Mouse (Mus musculus) forebrain, postnatal 0 days (tissue): Measurements from ENCODE around the gene Atp8a2. TPM values are rescaled to one million over a fixed set of nuclear protein-coding genes. Genes with fewer than 3 reads are reported as not detected.
A peak's percentile ranks its signal among the peaks of the same experiment; 100 is the strongest.

Experiments used
- ATAC-seq: fragments of 200-750 bp; cut with Nextera tagmentation; 2 replicates; pipeline ENCODE4 v1.8.0; 2017; ENCODE audit warnings: mild to moderate bottlenecking, moderate library complexity
- DNase-seq: peaks from one replicate; pipeline ENCODE4 v3.0.0-alpha.2; 2015
- H3K27ac ChIP-seq: fragments of 300-500 bp; sonication (generic); 2 replicates; pipeline ENCODE4 v1.5.1; 2014; ENCODE audit warnings: low read depth, mild to moderate bottlenecking, antibody characterized with exemption, low read length, moderate library complexity, mixed read lengths
- H3K27me3 ChIP-seq: fragments of 300-500 bp; sonication (generic); 2 replicates; pipeline ENCODE4 v1.6.1; 2014; ENCODE audit warnings: mild to moderate bottlenecking, low read length, mixed read lengths; ENCODE audit not compliant: insufficient read depth
- H3K36me3 ChIP-seq: fragments of 300-500 bp; sonication (generic); 2 replicates; pipeline ENCODE4 v1.6.1; 2014; ENCODE audit warnings: mild to moderate bottlenecking, moderate library complexity; ENCODE audit not compliant: insufficient read depth
- H3K4me1 ChIP-seq: fragments of 300-500 bp; sonication (generic); 2 replicates; pipeline ENCODE4 v1.6.1; 2014; ENCODE audit warnings: antibody characterized with exemption; ENCODE audit not compliant: insufficient read depth
- H3K4me2 ChIP-seq: fragments of 300-500 bp; sonication (generic); 2 replicates; pipeline ENCODE4 v1.6.1; 2014; ENCODE audit warnings: low read depth, mild to moderate bottlenecking, moderate library complexity
- H3K4me3 ChIP-seq: fragments of 300-500 bp; sonication (generic); 2 replicates; pipeline ENCODE4 v1.5.1; 2014; ENCODE audit warnings: low read depth, low read length, mixed read lengths
- H3K9ac ChIP-seq: fragments of 300-500 bp; sonication (generic); 2 replicates; pipeline ENCODE4 v1.6.1; 2014; ENCODE audit warnings: mild to moderate bottlenecking
- H3K9me3 ChIP-seq: fragments of 300-500 bp; sonication (generic); 2 replicates; pipeline ENCODE4 v1.6.1; 2016; ENCODE audit warnings: low read length
- CTCF ChIP-seq: sonication (generic); IDR thresholded peaks from 2 replicates; pipeline ENCODE4 v1.5.1; 2016; ENCODE audit warnings: antibody characterized with exemption, control low read depth, low read depth
- WGBS: fragments of 180-500 bp; shearing (Covaris S2); extraction: QIAGEN DNeasy Blood & Tissue Kit; methylation state at CpG from one replicate; pipeline ENCODE4 v1.1.7; 2014; 5-methylcytosine and 5-hydroxymethylcytosine counted together
- polyA plus RNA-seq: library from polyadenylated mRNA; unstranded; fragments of >200 nt; fragmentation: Nextera tagmentation; extraction: Ambion mirVana; gene quantifications from 2 replicates; pipeline ENCODE4 v1.2.1, GENCODE M21; 2015
- total RNA-seq: library from RNA; depleted of rRNA; stranded (reverse); fragments of >200 nt; gene quantifications from 2 replicates; pipeline ENCODE4 v1.2.3, GENCODE M21; 2014

Atp8a2 gene
- total and polyA plus RNA-seq, 2 experiments from 2014 or later, result 33.6 to 38.0 TPM

DNA sequence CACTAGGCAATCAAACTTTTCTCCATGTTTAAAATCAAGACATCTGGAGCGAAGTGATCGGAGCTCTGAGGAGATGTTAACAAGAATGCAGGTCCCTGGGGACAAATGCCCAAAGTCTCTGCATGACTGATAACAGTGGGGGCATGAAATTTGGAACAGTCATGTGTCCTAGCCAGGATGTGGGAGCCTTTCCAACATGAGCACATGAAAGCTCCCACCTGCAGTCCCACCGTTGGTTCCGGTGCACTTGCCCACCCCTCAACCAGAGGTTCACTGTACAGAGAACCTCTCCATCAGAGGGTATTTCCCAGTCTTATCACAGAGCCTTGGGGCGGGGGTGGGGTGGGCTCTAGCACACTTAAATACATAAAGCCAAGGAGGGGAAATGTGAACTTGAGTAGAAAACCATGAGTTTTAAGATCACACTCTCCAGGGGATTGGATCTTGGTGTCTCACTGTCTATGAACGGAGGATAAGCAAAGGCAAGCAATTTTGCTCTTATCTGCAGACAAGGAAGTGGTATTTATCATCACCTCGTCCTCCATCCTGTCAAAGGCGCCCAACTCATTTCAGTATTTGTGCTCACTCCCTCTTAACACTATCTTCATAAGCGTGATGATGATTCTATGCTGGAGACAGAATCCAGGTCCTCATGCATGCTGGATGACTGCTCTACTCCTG, 65.6 kb downstream of the Atp8a2 start:
- ATAC-seq, result no peak
- Histone ChIP-seq H3K27me3 (no peaks in the 10 kb centered on the region), H3K9ac (no peak overlapping the region), H3K4me3 (no peak overlapping the region), H3K27ac (no peak overlapping the region), H3K9me3 (no peaks in the 10 kb centered on the region), H3K36me3 (no peaks in the 10 kb centered on the region), H3K4me1 (0 out of 2 replicates have a peak, but pooled peaks cover 3% of the 10 kb centered on the region), H3K4me2 (no peak overlapping the region)
- no peak for DNase-seq
- WGBS, result 88% methylated on average over 9 of the region's 9 CpGs
- TF ChIP-seq CTCF, result no peak

DNA sequence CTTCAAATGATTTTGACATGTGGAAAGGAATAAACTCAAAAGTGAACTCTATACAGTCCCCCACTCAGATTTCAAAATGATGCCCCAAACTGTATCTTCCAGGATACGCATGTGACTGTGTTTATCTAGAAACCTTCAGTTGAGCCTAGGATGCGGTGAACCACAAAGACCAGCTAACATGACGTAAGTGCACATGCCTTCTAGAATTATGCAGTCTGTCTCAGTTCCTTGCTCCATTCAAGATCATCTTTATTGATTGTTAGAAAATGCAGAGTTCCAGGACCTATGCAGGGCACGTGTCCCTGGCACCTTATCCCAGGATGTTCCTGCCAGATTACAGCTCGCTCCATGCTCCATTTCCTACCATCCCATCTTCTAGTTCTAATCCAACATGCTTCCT, 67.4 kb downstream of the Atp8a2 start:
- no peak overlapping the region for H3K4me3 ChIP-seq
- H3K9me3 ChIP-seq, result no peaks in the 10 kb centered on the region
- no peak overlapping the region for H3K4me2 ChIP-seq
- no peak overlapping the region for H3K27ac ChIP-seq
- H3K4me1 ChIP-seq, result 0 out of 2 replicates have a peak, but pooled peaks cover 3% of the 10 kb centered on the region
- no peak for DNase-seq
- 85% methylated on average over 5 of the region's 5 CpGs for whole genome bisulfite sequencing
- no peaks in the 10 kb centered on the region for H3K27me3 ChIP-seq
- no peak overlapping the region for H3K9ac ChIP-seq
- ATAC-seq, result no peak
- TF ChIP-seq CTCF, result no peak
- H3K36me3 ChIP-seq, result no peaks in the 10 kb centered on the region

DNA sequence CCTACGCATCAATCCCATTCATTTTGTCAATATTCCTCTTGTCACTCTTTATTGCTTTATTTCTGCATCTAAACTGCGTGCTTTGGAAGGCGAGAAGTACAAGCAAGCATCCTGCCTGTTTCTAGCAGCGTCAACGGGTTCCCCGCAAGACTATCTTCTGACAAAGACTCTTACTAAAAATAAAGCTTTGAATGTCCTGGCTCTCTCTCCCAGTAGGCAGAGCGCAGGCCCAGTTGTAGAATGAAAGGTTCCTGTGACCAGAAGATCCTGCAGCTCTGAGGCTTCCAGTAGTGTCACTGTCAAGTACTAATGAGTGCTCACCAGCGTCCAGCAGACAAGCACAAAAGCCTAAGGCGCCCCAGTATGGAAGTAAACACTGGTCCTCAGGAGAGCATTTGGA, 71.8 kb downstream of the Atp8a2 start:
- 80% methylated on average over 9 of the region's 9 CpGs for WGBS
- ATAC-seq, result no peak

DNA sequence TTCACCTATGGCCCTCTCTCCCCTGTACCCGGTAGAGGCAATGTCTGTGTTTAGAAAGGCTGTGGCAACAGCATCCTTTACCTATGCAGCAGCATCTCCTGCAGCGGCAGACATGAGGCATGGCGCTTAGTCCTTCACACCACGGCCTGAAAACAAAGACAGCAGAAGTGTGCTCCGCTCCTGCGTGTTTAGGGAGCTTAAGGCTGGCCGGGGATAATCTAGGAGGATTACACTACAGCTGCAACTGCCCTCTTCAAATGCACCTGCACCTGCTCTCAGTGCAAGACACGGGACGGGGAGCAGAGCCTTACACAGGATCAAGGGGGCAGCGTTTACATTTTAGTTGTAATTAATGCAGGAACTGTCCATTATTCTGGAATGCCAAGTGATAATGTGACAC, 75.4 kb downstream of the Atp8a2 start:
- no peaks in the 10 kb centered on the region for H3K4me1 ChIP-seq
- no peak overlapping the region for H3K4me3 ChIP-seq
- WGBS, result 29% methylated on average over 10 of the region's 10 CpGs
- no peak for TF ChIP-seq CTCF
- H3K27me3 ChIP-seq, result no peaks in the 10 kb centered on the region
- no peaks in the 10 kb centered on the region for H3K9me3 ChIP-seq
- H3K4me2 ChIP-seq, result no peak overlapping the region
- H3K36me3 ChIP-seq, result no peaks in the 10 kb centered on the region
- no peak for ATAC-seq
- H3K27ac ChIP-seq, result no peak overlapping the region
- no peak for DNase-seq
- H3K9ac ChIP-seq, result no peak overlapping the region

More for the DNA sequence above, 71.8 kb downstream of the Atp8a2 start:
- H3K4me3 ChIP-seq, result no peak overlapping the region
- no peak overlapping the region for H3K4me2 ChIP-seq
- TF ChIP-seq CTCF, result no peak
- no peaks in the 10 kb centered on the region for H3K36me3 ChIP-seq
- H3K9me3 ChIP-seq, result no peaks in the 10 kb centered on the region
- H3K9ac ChIP-seq, result no peak overlapping the region
- DNase-seq, result no peak
- no peaks in the 10 kb centered on the region for H3K27me3 ChIP-seq
- no peak overlapping the region for H3K27ac ChIP-seq
- H3K4me1 ChIP-seq, result no peaks in the 10 kb centered on the region

DNA sequence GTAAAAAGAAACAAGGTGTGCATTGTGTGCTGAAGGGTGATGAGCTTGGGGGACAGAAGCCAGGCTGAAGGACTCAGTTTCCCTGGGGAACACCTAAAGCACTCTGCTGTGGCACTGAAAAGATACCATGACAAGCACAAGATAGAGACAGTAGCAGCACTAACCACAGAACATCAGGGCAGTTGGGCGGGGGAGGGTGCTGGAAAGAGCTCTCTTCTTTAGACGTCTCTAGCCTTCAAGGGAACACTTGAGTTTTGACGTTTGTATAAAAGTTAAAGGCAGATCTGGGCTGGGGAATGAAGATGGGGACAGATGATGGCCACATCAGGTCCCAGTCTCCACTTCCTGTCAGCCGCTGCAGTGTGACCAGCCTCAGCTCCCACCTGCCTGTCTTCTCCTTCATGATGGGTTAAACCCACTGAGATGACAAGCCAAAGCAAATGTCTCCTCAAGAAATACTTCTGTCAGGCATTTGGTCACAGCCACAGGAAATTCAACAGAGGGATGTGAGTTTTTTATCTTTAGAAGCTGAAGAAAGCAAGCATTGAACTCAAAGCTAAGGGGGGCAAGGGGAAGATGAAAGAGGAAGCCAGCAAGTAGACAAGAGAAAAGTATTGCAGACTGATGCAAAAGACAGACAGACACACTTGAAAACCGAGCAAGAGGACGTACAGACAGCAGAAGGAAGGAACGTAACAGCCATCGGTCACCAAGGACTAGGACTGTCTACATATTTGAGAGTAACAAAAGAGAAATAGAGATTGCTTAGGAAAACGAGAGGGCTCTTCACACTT, 79.0 kb downstream of the Atp8a2 start:
- Histone ChIP-seq H3K4me2 (no peak overlapping the region), H3K9ac (no peak overlapping the region), H3K9me3 (no peaks in the 10 kb centered on the region), H3K36me3 (no peaks in the 10 kb centered on the region), H3K4me3 (no peak overlapping the region), H3K27me3 (no peaks in the 10 kb centered on the region), H3K27ac (no peak overlapping the region), H3K4me1 (no peaks in the 10 kb centered on the region)
- TF ChIP-seq CTCF, result no peak
- no peak for DNase-seq
- 85% methylated on average over 9 of the region's 9 CpGs for WGBS
- ATAC-seq, result no peak

DNA sequence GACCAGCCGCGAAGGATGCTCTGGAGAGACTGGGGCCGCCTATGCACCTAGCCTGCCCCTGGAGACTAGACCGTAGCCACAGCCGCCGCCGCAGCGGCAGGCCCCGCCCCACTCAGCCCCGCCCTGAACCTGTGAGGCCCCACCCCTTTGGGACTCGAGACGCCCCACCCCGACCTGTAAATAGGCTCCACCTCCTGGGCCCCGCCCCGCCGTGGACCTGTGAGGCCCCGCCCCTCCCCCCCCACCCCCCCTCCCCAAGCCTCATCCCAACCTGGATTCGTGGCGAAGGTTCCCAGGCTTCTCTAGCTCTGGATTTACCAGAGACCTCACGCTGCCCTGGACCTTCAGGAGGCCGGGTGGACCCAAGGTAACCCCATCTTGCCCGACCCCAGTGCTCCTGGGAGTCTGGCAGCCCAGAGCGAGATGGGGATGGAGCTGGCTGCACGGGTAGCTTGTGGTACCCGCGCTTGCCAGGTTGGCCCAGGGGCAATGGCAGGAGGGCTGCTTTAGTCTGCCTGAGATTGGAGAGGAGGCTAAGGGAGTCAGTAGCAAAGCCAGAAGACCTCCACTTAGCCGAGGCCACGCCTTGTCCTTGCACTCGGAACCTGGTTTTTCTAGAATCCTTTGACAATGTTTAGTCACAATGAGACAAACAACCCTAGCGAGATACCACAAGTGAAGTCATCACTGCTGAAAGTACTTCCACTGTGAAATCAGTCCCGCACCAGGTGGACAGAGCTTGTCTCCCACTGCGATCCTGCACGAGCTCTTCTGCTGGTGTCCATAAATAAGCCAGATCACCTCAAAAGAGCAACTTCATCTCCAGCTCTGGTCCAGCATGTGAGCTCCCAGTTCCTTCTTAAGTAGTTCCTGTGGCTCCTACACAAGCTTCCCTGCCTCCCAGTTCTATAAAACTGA, 109.9 kb downstream of the Atp8a2 start:
- DNase-seq, result peak; percentile 79
- Histone ChIP-seq H3K9me3 (no peaks in the 10 kb centered on the region), H3K27ac (peak overlapping the region; percentile 59), H3K36me3 (no peaks in the 10 kb centered on the region), H3K4me2 (peak overlapping the region; percentile 69), H3K9ac (peak overlapping the region; percentile 70), H3K27me3 (no peaks in the 10 kb centered on the region), H3K4me3 (peak overlapping the region; percentile 59), H3K4me1 (peaks cover 6% of the 10 kb centered on the region; the same call in 1 of the 2 replicates)
- peak; percentile 92 for ATAC-seq
- no peak for TF ChIP-seq CTCF
- WGBS, result 12% methylated on average over 30 of the region's 33 CpGs
